Mouse (Mus musculus) erythroblast, embryonic 14.5 days (primary cell): ENCODE results near the gene Higd1b. TPM values are rescaled to one million over a fixed set of nuclear protein-coding genes. Genes with fewer than 3 reads are reported as not detected.

Experiments used
- H3K27me3 ChIP-seq: 2 replicates; pipeline ENCODE4 v1.6.1; 2012; ENCODE audit warnings: inconsistent platforms; ENCODE audit not compliant: control insufficient read depth
- H3K36me3 ChIP-seq: 2 replicates; pipeline ENCODE4 v1.6.1; 2012; ENCODE audit warnings: mild to moderate bottlenecking, inconsistent platforms; ENCODE audit not compliant: control insufficient read depth
- H3K4me1 ChIP-seq: 2 replicates; pipeline ENCODE4 v1.6.1; 2012; ENCODE audit warnings: inconsistent platforms; ENCODE audit not compliant: control insufficient read depth
- H3K4me3 ChIP-seq: replicated peaks from 2 replicates; pipeline ENCODE3; 2012; ENCODE audit warnings: moderate library complexity, mild to moderate bottlenecking, inconsistent platforms
- H3K9me3 ChIP-seq: 2 replicates; pipeline ENCODE4 v1.6.1; 2012; ENCODE audit warnings: low read length, inconsistent platforms, mixed read lengths; ENCODE audit not compliant: control insufficient read depth
- GATA1 ChIP-seq: IDR thresholded peaks from 2 replicates; pipeline ENCODE4 v1.6.1; 2012; ENCODE audit warnings: low read length, inconsistent platforms, mixed read lengths
- TAL1 ChIP-seq: IDR thresholded peaks from 3 replicates; pipeline ENCODE4 v1.6.1; 2012; ENCODE audit warnings: low read length, inconsistent platforms, mixed read lengths
- polyA plus RNA-seq: library from polyadenylated mRNA; stranded (reverse); fragments of >175 nt; gene quantifications from 2 replicates; pipeline ENCODE4 v1.2.3, GENCODE M21; 2012

Gene Higd1b
- not detected in 2 replicates for polyA plus RNA-seq

DNA sequence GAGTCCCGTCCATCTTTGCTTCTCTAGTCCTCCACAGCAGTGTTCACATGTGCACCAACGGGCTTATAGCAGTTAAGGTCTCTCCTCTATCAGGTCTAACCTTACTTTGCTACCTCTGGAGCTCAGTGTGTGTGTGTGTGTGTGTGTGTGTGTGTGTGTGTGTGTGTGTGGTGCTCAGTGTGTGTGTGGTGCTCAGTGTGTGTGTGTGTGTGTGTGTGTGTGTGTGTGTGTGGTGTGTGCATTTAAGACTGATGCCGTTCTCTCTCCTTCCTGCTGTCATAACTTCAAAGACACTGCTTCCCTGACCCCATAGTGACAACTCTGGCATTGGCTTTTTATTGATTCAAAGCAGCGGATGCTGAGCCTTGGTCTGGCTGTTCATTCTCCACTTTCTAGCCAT is at the start of gene Higd1b:
Higd1b (plus strand) TSS at position 301 of the 400 bp plus-strand sequence.
- no peaks in the 10 kb centered on the region for H3K9me3 ChIP-seq
- TF ChIP-seq GATA1 (no peak), TAL1 (no peak)
- no peak within 1 kb of the TSS for H3K4me3 ChIP-seq
- no peaks in the 10 kb centered on the region for H3K4me1 ChIP-seq
- peaks cover 12% of the 10 kb centered on the region; the same call in 1 of the 2 replicates for H3K27me3 ChIP-seq
- peaks cover 42% of the 10 kb centered on the region for H3K36me3 ChIP-seq

DNA sequence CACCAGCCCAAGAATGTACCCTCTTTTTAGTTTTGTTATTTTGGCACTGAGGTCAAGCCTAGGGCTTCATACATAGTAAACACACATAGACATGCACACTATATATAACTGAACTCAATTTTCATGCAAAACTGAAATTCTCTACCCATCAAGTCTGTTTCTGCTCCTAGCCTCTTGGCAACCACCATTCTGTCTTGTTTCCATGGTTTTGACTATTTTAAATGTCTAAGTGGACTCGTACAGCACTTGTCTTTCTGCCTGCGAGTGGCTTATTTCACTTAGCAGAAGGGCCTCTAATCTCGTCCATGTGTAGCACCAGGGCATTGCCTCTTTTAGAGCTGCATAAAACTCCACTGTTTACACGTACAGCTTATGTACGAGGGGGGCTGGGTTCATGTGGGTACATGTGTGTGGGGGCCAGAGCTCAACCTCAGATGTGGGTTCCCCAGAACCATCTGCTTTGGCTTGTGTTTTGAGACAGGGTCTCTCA is 47.9 kb upstream of the Higd1b start:
- H3K36me3 ChIP-seq = no peaks in the 10 kb centered on the region
- H3K4me3 ChIP-seq = no peak overlapping the region
- no peaks in the 10 kb centered on the region for H3K27me3 ChIP-seq
- TF ChIP-seq TAL1 = no peak
- TF ChIP-seq GATA1 = no peak
- H3K4me1 ChIP-seq = no peaks in the 10 kb centered on the region
- no peaks in the 10 kb centered on the region for H3K9me3 ChIP-seq

DNA sequence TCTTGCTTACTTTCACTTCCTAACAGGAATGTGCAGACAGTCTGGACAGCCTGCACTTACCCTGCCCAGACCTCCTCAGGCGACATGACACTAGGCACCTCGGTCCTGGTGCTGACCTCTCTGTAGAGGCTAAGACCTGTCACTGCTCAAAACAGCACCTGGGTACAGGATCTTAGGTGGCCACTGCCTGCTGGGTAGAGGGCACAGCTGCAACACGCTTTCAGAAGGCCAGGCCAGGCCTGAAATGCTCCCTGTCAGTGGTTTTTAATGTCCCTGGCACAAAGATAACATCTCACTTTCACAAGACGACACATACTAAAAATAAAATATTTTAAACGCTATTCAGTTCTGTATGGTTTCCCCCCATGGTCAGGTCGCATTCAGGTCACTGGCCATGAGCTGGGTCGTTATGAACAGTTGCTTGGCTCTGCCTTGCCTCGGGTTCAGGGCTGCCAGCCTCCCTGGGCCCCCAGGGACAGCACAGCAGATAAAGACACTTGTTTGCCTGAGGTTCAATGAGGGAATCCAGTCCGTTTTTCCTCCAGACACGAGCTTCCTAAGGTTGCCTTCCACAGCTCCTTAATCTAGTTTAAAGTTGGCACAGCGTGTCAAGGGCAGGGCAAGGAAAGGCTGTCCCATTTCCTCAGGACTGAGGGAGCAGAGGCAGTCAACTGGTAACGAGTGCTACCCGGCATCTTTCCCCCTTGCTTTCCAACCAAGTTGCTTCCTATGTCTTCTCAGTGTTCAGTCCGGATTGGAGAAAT is 43.8 kb upstream of the Higd1b start:
- Histone ChIP-seq H3K4me3 (no peak overlapping the region), H3K27me3 (no peaks in the 10 kb centered on the region), H3K9me3 (no peaks in the 10 kb centered on the region), H3K36me3 (no peaks in the 10 kb centered on the region), H3K4me1 (no peaks in the 10 kb centered on the region)
- TF ChIP-seq GATA1 (no peak), TAL1 (no peak)

DNA sequence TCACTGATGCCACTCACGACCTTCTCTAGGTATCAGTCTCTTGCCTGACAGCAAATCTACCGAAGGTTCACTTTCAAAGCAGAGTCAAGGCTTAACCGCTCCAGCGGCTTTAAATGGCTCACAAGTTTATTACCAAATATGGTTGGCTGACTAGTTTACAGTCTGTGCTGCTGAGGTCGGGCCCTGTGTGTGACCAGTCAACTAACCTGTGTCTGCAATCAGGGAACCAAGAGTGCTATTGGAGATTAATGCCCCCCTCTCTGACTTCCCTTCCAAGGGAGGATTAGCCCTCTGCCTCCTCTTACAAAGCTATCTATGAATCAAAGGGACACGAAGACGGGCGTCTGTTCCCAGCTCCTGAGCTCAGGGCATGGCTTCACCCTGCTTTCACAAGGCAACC is 41.5 kb upstream of the Higd1b start:
- Histone ChIP-seq H3K36me3 (no peaks in the 10 kb centered on the region), H3K4me1 (no peaks in the 10 kb centered on the region), H3K9me3 (no peaks in the 10 kb centered on the region), H3K27me3 (no peaks in the 10 kb centered on the region), H3K4me3 (no peak overlapping the region)
- TF ChIP-seq GATA1 (no peak), TAL1 (no peak)

DNA sequence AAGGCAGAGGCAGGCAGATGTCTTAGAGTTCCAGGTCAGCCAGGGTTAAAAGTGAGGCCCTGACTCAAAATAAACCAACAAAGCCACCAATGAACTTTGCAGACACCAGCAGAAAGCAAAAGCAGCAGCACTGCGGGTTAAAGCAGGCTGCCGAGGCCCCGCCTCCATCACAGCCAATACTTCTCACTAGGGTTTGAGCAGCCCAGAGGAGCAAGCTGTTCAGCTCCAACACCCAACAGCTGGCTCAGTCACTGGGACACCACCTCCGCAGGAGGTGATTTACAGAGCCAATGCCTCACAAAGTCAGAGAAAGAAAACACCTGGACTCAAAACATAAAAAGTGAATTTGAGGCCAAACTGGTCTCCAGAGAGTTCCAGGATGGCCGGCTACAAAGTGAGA is 32.2 kb upstream of the Higd1b start:
- Histone ChIP-seq H3K36me3 (no peaks in the 10 kb centered on the region), H3K4me1 (no peaks in the 10 kb centered on the region), H3K4me3 (no peak overlapping the region), H3K27me3 (peaks cover 3% of the 10 kb centered on the region; the same call in 1 of the 2 replicates), H3K9me3 (no peaks in the 10 kb centered on the region)
- TF ChIP-seq GATA1 = no peak
- no peak for TF ChIP-seq TAL1

DNA sequence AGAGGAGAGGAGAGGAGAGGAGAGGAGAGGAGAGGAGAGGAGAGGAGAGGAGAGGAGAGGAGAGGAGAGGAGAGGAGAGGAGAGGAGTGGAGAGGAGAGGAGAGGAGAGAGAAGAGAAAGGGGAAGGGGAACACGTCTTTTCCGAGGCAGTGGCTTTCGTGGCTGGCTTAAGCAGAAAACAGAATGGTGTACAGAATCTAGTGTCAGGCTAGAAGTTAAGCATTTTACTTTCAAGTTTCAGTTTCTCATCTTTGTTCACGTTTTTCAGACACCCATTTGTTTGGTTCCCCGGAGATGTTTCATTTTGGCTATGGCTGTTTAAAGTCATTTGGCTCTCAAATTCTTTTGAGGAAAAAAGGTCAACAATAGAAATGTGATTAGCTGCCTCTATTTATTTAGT is 27.4 kb upstream of the Higd1b start:
- TF ChIP-seq GATA1 (no peak), TAL1 (no peak)
- H3K4me3 ChIP-seq = no peak overlapping the region
- no peaks in the 10 kb centered on the region for H3K9me3 ChIP-seq
- no peaks in the 10 kb centered on the region for H3K4me1 ChIP-seq
- H3K27me3 ChIP-seq = peaks cover 5% of the 10 kb centered on the region
- H3K36me3 ChIP-seq = no peaks in the 10 kb centered on the region

DNA sequence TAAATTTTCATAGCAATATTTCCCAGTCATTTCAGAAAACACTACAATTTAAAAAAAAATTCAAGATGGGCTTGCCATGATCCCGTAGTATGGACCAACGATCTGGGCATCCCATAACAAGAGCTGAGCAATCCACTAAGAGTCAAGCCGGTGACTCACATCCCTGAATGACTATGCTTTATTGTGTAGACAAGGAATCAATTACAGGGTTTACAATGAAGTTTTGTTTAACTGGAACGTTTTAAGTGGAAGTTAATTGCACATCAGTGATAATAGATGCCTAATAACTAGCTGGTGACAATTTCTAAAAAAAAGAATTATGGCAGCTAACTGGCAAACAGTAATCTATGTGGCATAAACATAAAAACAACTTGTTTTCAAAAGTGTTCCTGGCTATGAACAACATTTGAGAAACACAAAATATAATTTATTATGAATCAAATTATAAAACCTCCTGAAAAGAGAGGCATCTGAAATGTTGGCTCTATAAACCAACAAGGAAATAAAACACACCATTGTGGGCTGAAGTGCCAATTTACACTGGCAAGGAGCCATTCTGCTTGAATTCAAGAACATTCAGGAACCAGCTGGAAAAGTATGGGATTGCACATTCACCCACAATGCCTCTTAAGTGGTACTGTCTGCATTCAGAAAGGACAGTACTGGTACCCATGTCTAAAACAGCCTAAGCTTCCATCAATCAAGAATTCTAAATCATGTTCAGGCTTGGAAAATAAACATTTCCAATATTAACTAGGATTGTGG is 24.7 kb upstream of the Higd1b start:
- no peaks in the 10 kb centered on the region for H3K9me3 ChIP-seq
- TF ChIP-seq TAL1 (no peak), GATA1 (no peak)
- H3K36me3 ChIP-seq = no peaks in the 10 kb centered on the region
- H3K4me1 ChIP-seq = no peaks in the 10 kb centered on the region
- peaks cover 28% of the 10 kb centered on the region for H3K27me3 ChIP-seq
- H3K4me3 ChIP-seq = no peak overlapping the region

DNA sequence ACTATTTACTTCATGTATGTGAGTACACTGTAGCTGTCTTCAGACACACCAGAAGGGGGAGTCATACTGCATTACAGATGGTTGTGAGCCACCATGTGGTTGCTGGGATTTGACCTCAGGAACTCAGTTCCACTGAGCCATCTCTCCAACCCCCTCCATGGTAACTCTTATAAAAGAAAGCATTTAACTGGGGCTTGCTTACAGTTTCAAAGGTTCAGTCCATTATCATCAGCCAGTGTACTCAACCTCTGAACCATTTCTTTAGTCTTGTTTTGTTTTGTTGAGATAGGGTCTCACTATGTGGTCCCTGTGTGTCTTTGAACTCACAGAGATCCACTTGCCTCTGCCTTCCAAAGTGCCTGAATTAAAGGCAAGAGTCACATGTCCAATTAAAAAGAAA is 20.8 kb upstream of the Higd1b start:
- H3K36me3 ChIP-seq = no peaks in the 10 kb centered on the region
- no peak for TF ChIP-seq GATA1
- TF ChIP-seq TAL1 = no peak
- H3K27me3 ChIP-seq = peaks cover 63% of the 10 kb centered on the region

DNA sequence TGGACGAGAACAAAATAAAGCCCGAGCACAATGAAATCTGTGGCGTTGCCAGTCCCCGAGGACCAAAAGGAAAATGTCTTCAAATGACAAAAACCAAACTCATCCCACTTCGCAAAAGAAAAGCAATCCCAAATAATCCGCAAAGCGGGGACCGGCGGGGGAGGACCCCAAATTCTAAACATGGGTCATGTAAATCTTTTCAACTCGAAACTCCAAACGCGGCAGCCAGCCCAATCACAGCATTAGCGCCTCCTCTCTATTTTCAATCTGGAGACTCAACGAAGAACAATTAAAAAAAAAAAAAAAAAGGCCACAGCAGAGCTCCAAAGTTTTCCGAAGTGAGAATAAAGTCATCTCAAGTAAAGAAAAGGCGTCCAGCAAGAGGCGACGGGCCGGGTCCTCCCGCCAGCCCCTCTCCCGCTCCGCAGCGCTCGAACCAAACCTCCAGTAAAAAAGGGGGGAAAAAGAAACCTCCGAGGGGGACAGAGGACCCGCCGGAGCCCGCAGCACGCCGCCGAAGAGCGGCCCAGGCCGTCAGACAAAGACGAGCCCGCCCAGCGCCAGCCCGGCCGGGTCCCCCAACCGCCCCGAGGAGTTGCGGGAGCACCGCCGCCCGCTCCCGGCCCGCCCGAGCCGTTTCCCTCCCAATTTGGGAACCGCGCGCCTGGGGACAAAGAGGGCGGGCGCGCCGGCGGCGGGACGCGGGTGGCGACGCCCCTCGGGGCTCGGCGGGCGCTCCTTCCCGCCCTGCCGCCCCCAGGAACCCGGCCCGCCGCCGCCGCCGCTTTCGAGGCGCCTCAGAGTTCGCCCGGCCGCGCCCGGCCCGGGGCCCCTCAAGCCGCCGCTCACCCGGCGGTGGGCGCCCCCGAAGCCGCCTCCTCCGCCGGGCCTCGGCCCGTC is 17.3 kb upstream of the Higd1b start:
- TF ChIP-seq GATA1 = no peak
- TF ChIP-seq TAL1 = no peak
- Histone ChIP-seq H3K4me1 (peaks cover 4% of the 10 kb centered on the region; the same call in 1 of the 2 replicates), H3K36me3 (no peaks in the 10 kb centered on the region), H3K27me3 (peaks cover 91% of the 10 kb centered on the region), H3K4me3 (peak overlapping the region; percentile 14), H3K9me3 (peaks cover 2% of the 10 kb centered on the region; the same call in 1 of the 2 replicates)

More for the DNA sequence above, 20.8 kb upstream of the Higd1b start:
- Histone ChIP-seq H3K4me1 (peaks cover 4% of the 10 kb centered on the region; the same call in 1 of the 2 replicates), H3K4me3 (no peak overlapping the region), H3K9me3 (peaks cover 2% of the 10 kb centered on the region; the same call in 1 of the 2 replicates)
